Mouse (Mus musculus): Measurements from ENCODE around the gene Fxr1.

DNA sequence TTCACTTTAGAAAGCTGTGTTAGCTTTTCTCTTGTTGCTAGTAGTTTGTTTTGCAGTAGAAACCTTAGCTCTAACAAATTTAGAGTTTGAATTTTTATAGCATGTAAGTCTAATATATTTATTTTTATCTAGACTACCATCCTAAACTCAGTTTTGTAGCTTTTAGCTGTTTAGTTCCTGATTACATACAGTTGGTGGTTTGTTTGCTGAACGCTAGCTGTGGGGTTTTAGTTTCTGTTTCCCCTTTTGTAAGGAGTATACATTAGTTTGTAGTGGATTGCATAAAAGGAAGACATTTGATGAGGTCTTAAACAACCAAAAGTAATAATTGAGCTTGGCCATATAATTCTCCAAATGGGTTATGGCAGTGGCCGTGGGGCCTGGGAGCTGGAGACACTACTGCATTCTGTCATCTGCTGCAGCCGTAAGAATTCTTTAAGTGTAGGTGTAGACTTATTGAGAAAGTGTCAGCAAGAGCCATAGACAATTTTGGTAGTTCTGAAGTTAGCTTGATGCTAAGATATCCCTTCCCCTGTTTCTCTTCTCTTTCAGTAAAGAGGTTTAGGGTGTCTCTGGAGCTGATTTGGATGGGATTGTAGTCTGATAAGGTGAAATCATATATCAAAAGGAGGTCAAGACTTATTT lies 14.1 kb downstream of the Fxr1 start:
- TF ChIP-seq GATA1 (IDR thresholded peaks at IDR 0.05; ENCODE audit: low read length) (no peak), TAL1 (IDR thresholded peaks at IDR 0.05; ENCODE audit: low read length) (no peak)

Measured in erythroblast, embryonic 14.5 days (primary cell).